Mouse (Mus musculus): ENCODE measurements at regions not wholly inside any gene's neighbourhood (a gene's known extent, or its start where the extent isn't known, plus 50 kb on each side); places are given as distances from the start of the nearest gene placed in this dataset.

DNA sequence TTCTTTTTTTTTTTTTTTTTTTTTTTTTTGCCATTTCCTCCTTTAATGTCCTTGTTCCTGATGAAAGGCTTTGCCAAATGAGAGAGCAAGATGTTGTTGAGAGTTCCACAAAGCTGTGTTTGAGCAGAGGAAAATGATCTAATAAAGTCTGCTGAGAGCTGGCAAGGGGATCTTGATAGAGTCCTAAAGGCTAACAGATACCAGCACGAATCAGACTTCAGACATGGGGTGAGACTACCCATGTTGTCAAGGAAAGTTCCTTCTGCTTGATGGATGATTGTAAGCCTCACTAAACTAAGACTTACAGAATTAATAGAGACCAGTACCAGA, 665.2 kb upstream of the Fam92a start:
- no peak for DNase-seq (ENCODE audit: low spot score in 2 of 2)

DNA sequence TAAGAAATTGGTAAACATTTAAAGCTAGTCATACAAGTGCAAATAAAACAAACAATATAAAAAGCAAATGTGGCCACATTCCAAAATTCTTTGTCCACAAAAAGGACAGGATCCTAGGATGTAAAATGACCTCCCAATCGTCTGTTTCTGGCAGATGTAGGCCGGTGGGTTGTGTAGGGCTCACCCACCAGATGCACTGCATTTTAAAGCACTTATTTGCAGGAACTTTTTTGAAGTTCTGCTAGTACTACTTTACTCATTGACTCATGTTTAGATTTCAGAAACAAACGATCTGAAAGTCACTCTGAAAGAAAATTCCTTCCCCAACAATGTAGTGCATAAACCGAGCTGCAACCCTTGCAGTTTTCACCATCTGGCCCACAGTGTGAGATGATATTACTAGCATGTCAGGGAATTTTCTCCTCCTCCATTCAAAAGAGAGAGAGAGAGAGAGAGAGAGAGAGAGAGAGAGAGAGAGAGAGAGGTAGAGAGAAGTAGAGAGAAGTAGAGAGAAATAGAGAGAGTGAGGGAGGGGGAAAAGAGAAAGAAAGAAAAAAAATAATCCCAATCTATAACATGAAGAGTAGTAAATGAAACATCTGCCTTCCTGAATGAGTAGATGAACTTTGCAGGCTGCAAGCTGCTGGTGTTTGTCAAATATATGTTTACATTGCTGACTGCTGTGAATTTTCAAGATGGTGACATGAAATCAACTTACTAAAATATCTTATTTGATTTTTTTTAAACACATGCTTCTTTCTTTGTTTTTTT, 664.7 kb upstream of the Fam92a start:
- no peak for DNase-seq (ENCODE audit: low spot score in 2 of 2)

DNA sequence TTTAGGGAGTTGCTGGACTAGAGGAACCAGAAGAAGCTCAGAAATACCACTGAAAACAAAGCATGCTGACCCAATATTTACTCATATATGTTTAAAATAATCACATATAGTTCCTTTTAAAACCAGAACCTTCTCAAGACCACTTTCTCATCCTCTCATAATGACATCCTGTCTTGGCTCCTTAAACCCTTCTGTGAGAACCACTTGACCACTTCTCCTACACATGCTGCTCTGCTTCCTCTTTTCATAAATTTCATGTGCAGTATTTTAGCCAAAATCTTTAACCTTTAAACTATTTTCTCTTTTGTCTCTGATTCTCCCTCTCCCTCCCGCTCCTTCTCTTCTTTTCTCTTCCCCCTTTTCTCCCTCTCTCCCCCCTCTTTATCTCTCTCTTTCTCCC, 654.6 kb upstream of the Fam92a start:
- DNase-seq (ENCODE audit: low spot score in 2 of 2): no peak

DNA sequence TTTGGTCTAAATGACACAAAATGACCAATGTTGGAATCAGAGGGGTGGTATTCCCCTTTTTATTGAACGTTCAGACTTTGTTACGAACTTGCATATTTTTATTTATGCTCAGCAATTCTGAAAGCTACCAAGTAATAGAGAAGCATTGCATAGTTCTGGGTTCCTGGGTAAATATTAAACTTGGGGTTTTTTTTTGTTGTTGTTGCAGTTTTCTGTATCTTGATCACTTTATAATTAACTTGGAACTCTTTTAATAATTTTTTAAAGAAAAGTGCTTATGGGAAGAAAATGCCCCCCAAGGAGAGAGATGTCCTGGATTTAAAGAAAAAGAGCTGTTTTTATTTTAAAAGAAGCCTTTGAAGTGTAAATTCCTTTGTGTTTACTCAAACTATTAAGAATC, 642.4 kb upstream of the Fam92a start:
- DNase-seq (ENCODE audit: low spot score in 2 of 2): no peak

GRCm38 (mm10) chr4:12801186-12801585, 629.4 kb upstream of the Fam92a start:
- no peak for DNase-seq (ENCODE audit: low spot score in 2 of 2)

DNA sequence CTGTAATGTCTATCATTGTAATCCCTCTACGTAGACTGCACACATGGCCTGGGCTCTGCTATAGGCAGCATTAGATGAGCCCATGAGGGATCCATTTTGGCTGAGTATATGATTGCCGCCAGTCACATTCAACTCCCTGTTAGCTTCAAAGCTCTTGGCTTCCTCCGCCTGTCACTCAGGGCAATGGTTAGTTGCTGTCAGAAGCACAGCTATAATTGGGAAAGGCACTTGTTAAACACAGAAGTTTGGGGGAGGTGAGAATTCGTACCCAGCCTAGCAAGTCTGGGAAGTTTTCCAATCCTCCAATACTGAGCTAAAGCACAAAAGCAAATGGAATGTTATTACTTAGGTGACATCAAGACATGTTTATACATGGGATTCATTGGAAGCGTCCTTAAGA, 627.7 kb upstream of the Fam92a start:
- DNase-seq (ENCODE audit: low spot score in 2 of 2): no peak

DNA sequence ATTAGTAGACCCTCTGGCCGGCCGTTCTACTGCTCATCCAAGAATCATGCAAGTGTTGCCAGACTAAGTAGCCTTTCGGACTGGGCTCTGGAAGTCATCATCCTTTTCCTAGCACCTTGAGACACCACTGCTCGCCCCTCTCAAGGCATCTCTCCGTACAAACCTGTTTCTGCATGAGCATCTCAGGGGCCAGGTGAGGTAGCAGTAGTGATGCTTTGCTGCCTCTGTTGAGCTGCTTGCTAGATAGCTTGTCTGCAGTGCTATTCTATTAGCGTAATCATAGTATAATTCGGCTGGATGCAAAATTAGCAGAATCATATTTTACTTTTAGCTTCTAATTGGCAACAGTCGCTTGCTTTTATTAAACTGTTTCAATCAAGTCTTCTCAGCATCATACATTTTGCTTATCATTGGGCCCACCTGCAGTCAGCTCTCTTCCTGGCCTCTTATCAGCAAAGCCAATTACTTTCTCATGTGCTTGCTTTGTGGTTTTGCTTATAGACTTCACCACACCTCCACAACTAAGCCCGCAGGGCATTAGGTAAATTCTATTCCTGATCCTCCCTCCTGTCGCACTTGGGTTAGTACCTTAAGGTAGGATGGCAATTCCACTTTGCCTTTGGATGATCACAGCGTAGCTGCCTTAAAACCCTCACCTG, 621.1 kb upstream of the Fam92a start:
- no peak for DNase-seq (ENCODE audit: low spot score in 2 of 2)

DNA sequence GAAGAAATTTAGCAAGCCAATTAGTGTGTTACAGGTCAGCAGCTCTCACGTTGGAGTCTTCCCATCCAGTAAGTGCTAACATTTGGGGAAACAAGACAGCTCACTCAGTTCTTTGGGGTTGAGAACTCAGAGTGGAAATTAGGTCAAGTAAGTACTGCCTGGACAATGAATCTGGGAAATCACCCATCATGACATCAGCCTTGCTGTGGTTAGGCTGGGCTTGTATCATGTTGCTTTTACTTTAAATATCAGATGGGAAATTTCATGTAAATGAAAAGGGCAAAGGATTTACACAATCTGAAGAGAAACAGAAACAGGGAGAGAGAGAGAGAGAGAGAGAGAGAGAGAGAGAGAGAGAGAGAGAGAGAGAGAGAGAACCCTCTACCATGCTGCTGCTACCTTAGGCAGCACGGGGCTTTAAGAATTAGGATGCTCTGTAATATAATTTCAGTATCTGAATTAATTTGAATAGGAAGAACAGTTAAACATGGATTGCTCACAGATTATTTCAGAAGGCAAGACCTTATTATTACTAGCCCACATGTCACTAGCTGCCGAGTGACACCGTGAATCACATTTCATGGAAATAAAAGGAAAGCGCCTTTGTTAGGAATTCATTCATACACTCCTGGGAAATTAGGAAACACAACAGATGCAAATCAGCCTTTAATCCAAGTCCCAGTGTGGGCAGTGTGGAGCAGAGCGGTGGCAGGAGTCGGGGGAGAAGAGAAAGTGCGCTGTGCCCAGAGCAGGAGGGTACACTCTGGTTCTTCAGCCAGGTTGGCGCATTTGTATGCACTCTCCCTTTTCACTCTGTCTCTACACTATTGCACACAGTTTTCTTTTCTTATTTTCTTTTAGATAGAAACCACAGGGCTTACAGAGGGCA, 620.2 kb upstream of the Fam92a start:
- DNase-seq (ENCODE audit: low spot score in 2 of 2): no peak

GRCm38 (mm10) chr4:12785840-12786239, 614.0 kb upstream of the Fam92a start:
- no peak for DNase-seq (ENCODE audit: low spot score in 2 of 2)

DNA sequence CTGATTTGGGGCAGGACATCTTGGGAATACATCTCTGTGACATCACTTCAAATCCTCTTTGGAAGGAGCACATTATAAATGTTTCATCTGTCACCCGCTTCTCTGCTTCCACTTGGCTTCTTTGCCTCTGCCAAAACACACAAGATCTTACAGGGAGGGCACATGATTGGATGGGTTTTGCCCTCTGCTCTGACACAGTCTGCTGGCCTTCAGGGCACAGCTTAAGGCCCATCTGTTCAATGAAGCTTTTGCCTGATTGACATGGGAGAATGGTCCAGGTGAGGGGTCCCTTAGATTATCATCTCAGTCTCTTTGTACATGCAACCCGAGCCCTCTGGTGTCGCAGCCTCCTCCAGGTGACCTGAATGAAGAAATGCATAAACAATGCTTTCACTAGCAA, 612.7 kb upstream of the Fam92a start:
- no peak for DNase-seq (ENCODE audit: low spot score in 2 of 2)

GRCm38 (mm10) chr4:12784068-12784467, 612.3 kb upstream of the Fam92a start:
- no peak for DNase-seq (ENCODE audit: low spot score in 2 of 2)

DNA sequence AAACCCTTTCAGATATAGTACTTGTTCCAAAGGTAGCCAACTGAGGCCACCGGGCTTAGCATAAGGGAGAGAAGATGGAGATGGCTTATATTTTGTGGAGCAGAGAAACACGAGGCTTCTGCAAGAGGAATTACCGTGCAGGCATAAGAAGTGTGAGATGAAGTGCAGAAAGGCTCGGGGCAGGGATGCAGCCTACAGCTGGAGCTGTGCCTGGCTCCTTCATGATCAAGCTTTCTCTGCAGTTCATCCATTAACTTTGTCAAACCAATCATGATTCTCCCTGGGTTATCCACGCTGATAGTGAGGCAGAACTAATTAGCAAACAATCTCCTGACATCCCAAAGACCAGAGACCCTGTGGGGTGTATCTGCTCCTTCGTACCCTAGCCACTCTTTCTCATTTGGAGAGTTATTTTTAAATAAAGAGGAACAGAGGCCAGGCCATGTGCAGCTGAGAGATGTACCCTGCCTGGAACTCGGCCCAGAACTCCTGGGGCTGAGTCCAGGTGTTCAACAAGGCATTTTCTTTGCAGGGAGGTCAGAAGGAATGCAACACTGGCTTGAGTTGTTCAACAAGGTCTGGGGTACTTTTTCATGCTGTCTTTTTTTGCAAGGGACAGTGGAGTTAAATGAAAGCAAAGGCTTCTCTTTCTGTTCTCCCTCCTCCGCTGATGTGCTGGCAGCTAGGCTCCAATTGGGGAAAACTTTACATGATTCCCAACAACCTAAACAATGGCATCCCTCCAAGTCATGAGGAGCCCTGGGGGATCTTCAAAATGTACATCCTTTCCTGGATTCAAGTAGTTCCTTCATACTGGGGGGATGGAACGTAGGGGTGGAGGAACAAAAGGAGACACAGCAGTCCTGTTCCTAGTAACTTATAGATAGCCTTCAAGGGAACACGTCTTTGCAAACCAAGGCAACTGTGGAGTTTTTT, 610.4 kb upstream of the Fam92a start:
- DNase-seq (ENCODE audit: low spot score in 2 of 2): no peak

DNA sequence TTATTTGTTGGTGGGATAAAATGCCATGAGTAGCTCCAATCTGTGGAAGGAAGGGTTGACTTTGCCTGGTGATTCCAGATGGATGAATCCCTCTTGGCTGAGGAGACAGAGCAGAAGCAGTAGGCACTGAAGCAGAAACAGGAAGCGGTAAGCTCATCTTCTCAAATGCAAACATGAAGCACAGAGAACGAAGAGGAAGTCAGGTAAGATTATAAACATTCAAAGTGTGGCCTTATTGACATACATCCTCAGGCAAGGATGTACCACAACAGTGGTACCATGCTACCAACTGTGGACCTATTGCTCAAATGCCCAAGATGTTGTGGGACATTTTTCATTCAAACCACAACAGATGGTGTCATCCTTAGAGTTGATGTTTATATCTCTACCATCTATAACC, 608.4 kb upstream of the Fam92a start:
- no peak for DNase-seq (ENCODE audit: low spot score in 2 of 2)

DNA sequence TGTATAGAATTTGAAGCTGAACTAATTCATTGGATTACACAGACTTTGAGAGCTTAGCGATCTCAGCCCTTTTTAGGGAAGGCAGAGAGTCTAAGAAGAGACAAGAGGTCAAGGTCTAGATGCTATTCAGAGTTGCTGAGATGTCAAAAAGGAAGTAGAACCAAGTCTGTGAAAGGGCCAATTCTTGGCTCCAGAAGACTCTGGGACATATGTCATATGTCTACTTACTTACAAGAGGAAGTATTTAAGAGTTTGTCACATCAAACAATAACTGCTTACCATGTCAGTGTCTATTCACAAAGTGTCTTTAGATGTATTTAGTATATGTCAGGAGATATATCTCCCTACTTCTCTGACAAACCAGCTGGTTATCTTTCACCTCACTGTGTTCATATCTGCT, 607.4 kb upstream of the Fam92a start:
- no peak for DNase-seq (ENCODE audit: low spot score in 2 of 2)

- DNase-seq (ENCODE audit: low spot score in 2 of 2): no peak
Measured at GRCm38 (mm10) chr4:12778163-12778562, 606.3 kb upstream of the Fam92a start.

DNA sequence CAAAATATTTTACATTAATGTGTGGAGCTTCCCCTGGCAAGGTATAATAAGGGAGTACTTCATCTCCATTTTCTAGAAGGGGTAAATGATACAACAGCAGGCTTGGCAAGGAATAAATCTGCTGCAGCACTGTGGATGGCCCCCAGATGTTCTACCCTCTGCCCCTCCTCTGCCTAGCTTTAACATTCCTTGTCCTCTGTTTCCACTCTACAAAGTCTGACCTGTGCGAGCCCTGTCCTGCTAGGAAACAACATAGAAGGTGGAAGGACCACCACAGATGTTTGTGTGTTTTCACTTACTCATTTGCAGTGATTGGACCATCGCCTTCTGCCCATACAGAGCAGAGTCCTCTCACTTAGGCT, 604.4 kb upstream of the Fam92a start:
- no peak for DNase-seq (ENCODE audit: low spot score in 2 of 2)

GRCm38 (mm10) chr4:12775524-12776216, 603.9 kb upstream of the Fam92a start:
- no peak for DNase-seq (ENCODE audit: low spot score in 2 of 2)

- no peak for DNase-seq (ENCODE audit: low spot score in 2 of 2)
Measured at GRCm38 (mm10) chr4:12775090-12775489, 603.3 kb upstream of the Fam92a start.

- DNase-seq (ENCODE audit: low spot score in 2 of 2): no peak
Measured at GRCm38 (mm10) chr4:12774671-12775070, 602.9 kb upstream of the Fam92a start.

- no peak for DNase-seq (ENCODE audit: low spot score in 2 of 2)
Measured at GRCm38 (mm10) chr4:12773201-12773600, 601.4 kb upstream of the Fam92a start.

- no peak for DNase-seq (ENCODE audit: low spot score in 2 of 2)
Measured at GRCm38 (mm10) chr4:12770131-12770780, 598.4 kb upstream of the Fam92a start.

Measured in spleen, postnatal 10 days (tissue).